Mouse (Mus musculus): ENCODE data around the gene Sar1a.

Sar1a gene

DNA sequence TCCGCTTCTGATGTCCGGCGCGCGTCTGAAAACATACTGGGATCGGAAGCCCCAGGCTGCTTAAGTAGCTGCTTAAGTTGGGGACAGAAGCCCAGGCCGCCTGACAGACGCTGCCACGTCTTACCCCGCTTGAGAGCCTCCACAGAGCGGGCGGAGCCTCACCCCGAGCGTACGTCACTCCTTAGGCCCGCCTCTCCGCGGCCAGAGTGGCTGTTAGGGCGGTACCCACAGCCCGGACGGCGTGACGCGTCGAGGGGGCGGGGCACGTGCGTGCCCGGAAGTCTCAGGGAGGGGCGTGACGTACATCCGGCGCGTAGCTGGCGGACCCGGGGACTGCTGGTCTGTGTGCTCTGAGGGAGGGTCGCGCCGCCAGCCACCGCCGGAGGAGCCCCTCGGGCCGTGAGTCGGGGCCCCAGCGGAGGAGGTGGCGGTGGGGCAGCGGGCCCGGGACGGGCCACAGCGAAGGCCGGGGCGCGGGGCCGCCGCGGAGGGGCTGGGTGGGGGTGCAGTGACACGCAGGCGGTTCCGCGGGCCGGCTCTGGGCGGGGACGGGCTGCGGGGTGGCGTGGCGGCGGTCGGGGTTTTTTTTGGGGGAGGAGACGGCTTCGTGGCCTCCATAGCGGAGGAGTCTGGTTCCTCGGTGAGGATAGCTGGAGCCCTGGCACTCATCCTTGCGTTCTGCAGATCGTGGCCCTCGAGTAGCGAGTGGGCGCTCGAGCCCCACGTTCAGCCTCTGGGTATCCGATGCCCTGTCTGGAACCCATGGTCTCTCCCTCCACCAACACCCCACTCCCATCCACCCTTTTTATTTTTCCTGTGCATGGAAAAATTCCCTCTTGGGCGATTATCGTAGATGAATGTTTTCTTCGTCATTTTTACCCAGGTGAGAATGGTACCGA is at the start of gene Sar1a:
Gene Sar1a (plus strand): TSS at position 285 of the 899 bp plus-strand sequence.
- peak; percentile 98 for DNase-seq (ENCODE audit: low read depth, low spot score)

DNA sequence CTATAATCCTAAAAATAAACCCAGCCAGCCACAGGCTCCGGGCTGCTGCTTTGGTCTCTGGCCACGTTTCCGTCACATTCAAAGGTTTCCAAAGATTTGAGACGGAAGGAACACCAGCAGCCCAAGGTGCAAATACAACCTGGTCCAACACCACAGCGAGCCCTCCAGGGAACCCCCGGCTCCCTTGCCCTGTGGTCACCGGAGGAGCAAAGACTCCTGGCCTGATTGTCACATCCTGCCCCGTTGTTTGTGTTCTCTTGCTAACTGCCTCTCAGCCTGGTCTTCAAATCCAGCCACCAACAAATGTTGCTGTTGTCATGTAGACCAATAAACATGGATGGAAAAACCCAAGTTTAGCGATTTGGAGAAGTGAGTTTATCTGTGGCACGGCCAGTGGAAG is 47.7 kb upstream of the Sar1a start:
- DNase-seq (ENCODE audit: low read depth, low spot score): no peak

DNA sequence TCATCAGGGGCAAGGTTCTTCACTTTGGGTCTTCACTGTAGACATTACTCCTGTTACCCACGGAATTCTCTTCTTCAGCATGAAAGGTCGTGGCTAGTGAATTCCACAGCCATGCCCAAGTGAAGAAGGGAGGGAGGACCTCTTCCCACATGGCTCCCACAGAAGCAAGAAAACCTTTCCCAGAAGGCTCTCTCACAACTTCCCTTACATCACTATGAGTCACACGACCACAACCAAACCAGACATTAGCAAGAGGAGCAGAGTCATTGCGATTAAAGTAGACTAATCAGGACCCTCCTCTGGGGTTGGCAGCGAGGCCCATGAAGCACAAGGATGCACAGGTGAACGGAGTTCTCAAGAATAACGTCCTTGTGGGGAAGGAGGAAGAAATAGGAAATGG is 43.0 kb upstream of the Sar1a start:
- no peak for DNase-seq (ENCODE audit: low read depth, low spot score)

DNA sequence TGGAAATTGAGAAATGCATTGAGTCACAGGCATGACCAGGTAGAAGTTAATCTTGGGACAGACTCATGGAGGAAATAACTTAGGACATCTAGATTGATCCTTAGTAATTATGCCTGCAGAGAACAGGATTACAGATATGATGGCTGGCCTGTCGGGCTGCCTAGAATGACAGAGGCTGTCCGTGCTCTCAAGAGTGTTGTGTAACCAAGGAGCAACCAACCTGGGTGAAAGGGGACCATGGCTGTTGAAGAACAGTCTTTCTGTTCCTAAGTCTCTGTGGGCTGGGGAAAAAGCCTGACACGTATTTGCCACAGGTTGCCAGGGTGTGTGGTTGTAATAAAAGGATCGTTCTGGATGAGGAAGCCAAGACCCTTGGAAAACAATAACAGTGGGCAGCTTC is 39.7 kb upstream of the Sar1a start:
- DNase-seq (ENCODE audit: low read depth, low spot score): no peak

DNA sequence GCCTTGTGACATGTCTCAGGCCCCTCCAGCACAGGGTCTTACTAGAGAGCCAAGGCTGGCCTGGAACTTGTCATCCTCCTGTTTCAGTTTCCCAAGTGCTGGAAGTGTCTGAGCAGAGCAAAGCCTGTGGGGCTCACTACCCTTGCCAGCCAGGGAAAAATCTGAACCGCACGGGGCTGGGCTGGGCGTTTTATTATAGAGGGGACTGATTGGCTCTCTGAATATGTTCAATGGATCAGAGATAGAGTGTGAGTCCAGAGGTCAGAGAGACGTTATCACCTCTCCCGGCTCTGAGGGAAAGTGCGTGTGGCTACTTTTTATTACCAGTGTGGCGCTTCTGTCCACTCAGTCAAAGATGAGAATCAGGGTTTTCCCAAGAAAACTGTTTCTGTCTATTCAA is 33.5 kb upstream of the Sar1a start:
- no peak for DNase-seq (ENCODE audit: low read depth, low spot score)

DNA sequence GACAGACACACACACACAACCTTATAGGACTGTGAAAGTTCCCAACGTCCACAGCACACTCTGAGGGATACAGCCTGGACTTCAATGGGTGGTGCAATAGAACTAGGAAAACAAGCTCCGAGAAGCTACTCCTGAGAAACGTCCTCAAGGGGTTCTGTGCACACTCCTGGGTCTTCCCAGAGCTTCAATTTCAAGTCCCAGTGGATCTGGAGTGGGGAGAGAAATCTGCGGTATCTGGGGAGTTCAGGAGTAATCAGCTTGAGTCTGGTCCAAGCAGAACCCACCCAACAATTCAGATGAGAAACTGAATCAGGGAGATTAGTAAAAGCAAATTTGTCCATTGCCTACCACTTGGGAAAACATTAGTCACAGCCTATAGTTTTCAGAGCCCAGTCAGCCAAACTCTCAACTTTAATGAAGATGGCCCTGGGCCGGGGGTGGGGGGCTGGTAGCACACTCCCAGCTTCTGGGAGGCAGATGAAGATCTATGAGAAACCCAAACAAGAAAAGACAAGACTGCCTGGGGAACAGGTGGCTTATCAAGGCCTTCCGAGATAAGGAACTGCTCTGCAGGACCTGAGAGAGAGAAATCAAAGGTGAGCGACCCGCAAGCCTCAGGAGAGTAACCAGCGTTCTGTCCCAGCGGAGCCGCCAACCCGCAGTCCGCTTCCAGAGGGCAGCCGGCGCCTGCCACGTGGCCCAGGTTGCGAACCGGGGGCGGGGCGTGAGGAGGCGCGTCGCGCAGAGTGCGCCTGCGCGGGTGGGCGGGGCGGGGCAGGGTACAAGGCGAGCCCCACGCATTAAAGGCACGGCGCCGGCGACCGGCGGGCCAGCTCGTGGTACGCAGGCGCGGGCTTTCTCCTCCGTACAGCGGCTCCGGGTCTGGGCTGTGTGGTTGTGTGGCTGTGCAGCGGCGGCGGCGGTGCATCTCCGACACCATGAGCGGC is 32.0 kb upstream of the Sar1a start, which contains the start of gene Ppa1:
Gene Ppa1 (plus strand): TSS at position 763 of the 947 bp plus-strand sequence.
- peak; percentile 92 for DNase-seq (ENCODE audit: low read depth, low spot score)

DNA sequence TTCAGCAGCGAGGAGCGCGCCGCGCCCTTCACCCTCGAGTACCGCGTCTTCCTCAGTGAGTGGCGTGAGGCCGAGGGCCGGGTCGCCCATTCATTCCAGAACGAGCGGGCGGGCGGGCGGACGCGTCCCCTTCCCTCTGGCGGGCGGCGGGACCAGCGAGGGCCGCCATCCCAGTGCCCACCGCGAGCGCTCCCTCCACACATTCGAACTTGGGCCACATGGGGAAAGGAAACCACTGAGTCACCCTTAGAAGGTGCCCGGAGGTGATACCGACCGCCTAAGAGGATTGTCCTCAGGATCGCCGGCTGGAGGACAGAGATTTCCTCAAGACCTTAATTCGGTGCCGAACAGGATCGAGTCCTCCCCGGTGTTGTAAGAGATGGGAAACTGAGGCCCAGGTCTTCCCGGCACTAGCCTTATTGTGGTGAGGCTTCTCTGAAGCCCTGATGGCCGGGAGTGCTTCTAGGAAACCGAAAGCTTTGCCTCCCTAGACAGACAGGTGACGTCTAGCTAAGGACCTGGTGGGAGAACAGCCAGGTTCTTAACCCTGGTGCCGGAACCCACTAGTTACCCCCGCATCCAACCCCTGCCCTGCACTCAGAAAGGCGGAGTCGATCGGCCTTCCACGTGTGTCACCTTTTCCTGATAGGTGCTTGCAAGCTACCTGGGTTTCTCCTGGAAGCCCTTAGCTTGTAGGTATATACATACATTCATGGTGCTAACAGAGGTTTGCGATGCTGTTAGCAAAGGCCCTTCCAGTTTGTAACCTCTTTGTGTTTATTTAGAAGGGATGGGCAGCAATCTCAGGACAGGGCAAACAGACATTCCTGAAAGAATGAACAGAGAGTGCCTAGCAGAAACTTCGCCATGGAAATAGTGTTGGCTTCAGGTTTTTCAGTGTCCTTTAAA is 31.1 kb upstream of the Sar1a start:
- peak; percentile 57 for DNase-seq (ENCODE audit: low read depth, low spot score)

DNA sequence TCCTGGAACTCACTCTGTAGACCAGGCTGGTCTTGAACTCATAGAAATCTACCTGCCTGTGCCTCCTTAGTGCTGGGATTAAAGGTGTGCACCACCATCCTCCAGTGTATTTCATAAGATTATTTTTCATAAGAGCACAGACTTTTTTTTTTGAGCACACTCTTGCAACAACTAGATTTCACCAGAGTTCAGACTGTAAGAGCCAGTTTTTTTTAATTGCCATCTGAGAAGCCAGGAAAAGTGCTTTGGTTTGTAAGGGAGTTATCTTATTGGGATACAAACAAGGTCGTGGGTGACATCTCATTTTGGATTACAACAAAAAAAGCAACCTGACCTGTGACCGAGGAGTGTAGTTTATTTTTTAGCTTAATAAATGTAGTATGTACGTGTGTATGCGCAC is 26.0 kb upstream of the Sar1a start:
- no peak for DNase-seq (ENCODE audit: low read depth, low spot score)

DNA sequence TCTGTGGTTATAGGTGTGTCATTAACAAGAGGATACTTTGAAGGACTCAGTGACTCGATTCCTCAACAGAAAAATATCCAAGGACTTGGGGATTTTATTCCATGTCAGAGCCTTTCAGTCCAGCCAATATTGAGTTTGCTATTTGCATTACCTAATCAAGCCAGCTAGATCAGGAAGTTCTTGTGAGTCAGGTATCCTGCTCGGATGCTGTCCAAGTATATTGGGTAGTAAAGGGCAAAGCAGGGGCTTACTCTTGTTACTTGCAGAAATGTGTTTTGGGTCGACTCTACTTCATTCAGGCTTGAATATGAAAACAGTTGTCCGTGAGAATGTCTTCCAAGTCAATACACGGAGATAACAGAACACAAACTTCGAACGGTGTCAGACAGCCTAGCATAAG is 25.4 kb upstream of the Sar1a start:
- DNase-seq (ENCODE audit: low read depth, low spot score): no peak

DNA sequence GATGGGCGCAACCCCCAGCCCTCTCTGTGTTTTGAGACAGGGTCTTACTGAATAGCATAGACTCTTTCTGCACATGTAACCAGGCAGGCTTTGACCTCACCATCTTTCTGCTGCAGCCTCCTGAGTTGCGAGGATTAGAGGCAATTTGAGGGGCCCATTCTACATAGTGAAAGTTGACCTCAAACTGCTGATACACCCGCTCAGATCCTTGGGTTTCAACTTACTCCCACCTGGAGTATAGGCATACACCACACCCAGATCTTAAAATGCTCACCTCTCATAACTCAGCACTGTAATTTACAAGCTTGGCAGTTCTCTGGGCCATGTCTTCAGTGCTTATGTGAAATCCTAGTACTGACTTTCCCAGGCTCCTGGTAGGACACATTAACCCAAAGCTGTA is 24.9 kb upstream of the Sar1a start:
- DNase-seq (ENCODE audit: low read depth, low spot score): no peak

DNA sequence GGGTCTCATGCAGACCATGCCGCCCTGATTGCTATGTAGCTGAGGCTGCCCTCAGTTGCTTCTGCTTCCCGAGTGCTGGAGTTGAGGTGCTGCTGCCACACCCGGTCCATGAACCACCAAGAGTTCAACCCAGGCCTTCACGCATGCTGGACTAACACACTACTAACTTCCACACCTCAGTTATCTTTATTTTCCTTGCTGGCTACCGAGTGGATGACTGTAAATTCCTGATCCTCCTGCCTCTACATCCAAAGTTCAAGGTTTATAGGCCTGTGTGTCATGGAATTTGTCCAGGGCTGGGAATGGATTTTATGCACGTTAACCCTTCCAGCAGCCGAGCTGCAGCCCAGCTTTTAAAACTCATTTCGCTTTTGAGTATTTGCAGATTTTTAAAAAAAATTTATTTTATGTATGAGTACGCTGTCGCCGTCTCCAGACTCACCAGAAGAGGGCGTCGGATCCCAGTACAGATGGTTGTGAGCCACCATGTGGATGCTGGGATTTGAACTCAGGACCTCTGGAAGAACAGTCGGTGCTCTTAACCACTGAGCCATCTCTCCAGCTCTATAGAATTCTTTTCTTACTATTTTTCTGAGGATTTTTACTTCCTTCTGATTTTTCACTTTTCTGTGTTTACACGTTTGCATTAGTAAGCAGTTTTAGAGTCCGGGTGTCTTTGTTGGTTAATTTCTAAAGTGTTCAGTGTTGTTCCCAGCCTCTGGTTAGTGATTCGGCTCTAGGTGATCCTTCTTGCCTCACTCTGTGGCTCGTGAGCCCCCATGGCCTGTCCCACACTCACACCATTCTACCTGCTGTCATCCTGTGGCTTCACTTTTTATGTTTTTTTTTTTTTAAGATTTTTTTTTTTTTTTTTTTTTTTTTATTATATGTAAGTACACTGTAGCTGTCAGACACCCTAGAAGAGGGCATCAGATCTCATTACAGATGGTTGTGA is 22.9 kb upstream of the Sar1a start:
- DNase-seq (ENCODE audit: low read depth, low spot score): peak; percentile 13

DNA sequence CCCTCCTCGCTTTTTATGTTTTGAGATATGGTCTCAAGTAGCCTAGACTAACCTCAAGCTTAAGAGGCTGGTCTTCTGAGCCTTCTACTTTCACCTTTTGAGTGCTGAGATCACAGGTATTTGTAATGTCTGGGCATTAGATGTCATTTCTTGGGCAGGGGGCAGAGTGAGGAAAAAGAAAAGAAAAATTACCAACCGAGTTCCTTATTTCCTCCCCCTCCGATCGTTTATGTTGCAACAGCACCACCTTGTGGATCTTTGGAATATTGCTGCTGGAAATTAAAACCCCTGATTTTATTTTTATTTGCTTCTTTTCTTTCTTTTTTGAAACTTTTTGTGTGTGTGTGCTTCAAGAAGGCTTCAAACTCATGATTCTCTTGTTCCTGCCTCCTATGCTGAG is 22.1 kb upstream of the Sar1a start:
- DNase-seq (ENCODE audit: low read depth, low spot score): peak; percentile 60

DNA sequence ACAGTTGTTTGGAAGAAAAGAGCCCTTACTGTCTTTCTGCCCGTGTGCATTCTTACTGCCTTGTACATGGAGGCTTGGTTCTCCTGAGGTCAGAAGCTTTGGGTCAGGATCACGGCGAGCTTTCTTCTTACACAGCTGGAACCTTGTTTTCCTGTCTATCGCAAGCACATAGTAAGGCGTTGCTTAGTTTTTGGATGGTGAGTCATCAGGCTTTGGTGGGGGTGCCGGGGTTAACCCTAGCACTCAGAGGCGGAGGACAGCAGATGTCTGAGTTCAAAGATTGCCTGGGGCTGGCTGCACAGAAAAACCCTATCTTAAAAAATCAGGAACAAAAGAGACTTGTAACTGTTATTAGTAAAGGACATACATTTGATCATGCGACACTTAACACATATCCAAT is 18.2 kb upstream of the Sar1a start:
- DNase-seq (ENCODE audit: low read depth, low spot score): no peak

DNA sequence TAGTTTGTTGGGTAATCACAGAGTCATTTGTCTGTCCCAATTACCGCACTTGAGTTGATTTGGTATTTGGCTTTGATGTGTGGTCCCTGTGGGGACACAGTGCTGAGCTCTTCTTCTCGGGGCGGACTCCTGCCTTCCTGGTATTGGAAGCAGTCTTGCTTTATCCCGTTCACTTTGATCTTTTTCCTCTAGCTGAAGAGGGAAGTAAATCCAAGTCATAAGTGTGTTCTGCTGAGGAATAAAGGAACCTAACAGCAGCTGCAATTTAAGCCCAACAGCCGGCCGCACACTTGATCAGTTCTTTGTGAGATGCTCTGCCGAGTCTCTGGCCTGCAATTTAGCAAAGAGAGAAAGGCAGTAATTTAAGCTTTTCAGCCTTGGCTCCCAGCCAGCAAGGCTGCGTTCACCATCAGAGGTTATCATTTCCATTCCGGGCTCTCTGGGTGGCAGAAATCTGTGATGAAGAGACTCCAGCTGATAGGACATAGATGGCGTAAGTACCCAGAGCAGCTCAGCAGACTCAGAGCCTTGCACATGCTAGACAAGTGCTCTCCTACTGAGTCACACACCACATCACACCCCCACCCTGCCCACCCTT is 17.6 kb upstream of the Sar1a start:
- DNase-seq (ENCODE audit: low read depth, low spot score): no peak

DNA sequence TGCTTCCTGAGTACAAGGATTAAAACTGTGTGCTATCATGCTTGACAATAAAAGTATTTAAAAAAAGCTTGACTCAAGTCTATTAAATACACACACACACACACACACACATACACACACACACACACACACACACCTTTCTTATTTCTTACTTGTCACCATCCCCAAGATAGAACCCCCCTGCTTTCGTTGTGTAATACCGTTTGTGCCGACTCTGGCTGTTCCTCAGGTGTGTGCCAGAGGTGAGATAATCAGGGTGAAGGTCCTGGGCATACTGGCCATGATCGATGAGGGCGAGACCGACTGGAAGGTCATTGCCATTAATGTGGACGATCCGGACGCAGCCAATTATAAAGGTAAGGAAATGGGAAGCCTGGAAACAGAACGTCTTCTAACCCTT is 15.0 kb upstream of the Sar1a start:
- no peak for DNase-seq (ENCODE audit: low read depth, low spot score)

DNA sequence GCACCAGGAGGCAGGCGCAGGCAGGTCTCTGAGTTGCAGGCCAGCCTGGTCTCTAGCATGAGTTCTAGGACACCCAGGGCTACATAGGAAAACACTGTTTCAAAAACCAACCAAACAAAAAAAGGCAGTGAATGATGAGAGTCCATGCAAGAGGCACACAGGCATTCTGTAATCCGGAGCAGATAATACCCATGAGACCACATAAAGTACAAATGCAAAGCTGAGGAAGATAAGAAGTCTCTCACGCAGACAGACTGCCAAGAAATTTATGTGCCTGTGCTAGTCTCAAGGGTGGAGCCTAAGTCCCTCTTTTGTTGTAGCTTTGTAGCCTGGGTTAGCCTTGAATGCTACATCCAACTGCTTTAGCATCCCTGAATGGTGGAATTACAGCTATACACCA is 14.4 kb upstream of the Sar1a start:
- no peak for DNase-seq (ENCODE audit: low read depth, low spot score)

DNA sequence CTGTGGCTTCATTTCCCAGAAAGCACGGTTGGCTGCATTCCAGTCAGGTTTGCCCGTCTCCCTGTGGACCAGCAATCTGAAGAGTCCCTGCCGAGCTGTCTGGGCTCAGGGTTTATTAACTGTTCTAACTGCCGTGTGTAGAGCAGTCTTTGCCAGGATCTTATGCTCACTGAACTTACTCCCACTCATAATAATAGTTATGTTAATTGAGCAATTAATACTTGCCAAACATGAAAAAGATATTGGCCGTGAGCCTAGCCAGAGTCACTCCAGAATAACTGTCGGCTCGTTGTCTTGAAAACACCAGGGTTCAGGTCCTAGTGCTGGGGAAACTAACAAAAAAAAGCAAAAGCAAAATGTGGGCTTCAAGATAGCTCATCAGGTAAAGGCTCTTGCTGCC is 10.8 kb upstream of the Sar1a start:
- no peak for DNase-seq (ENCODE audit: low read depth, low spot score)

DNA sequence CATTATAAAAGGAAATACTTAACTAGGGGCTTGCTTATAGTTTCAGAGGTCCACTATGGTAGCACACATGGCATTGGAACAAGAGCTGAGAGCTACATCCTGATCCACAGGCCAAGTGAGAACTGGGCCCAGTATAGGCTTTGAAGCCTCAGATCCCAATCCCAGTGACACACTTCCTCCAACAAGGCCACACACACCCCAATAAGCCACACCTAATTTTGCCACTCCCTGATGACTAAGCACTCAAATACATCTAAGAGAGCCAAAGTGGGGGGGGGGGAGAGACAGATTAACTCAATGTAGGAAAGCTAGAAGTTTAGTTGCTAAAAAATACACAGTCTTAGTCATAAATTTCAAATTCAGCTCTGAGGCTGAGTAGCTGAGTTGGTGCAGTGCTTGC is 10.2 kb upstream of the Sar1a start:
- DNase-seq (ENCODE audit: low read depth, low spot score): no peak

DNA sequence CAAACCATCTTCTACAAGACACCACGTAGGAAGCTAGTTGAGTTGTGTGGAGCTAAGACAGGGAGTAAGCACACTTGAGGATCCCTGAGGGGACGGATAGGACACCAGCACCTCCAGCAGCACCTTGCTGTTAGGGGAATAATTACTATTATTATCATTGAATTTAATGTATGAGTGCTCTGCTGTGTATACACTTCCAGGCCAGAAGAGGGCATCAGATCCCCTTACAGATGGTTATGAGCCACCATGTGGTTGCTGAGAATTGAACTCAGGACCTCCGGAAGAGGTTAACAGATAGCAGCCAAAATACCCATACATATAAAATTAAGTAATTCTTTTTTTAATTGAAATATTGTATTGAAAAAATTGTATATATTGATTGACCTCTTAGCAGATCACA is 9.3 kb upstream of the Sar1a start:
- peak; percentile 46 for DNase-seq (ENCODE audit: low read depth, low spot score)

DNA sequence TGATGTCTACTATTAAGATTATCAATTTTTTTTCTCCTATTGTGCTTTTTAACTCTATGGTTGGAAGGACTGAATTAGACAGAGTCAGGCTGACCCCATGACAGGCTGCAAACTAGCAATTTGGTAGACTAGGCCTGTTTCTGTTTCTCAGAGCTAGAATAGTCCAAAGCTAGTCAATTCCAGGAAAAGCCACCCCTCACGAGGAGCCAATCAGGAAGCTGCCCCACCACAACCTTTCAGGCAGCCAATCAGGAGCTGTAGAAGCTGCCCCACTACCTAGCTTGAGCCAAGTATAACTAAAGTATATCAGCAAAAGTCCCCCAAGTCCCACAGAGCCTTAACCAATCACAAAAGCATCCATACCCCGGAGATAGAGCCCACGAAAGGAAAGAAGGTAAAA is 4.2 kb upstream of the Sar1a start:
- no peak for DNase-seq (ENCODE audit: low read depth, low spot score)
